Mouse (Mus musculus): ENCODE measurements around the gene Mcpt4. TPM values are rescaled to one million over a fixed set of nuclear protein-coding genes. Genes with fewer than 3 reads are reported as not detected.
"Not testable (repeated sequence)": the region's sequence is repeated elsewhere in the genome, so short reads cannot be mapped to it uniquely, and the experiment has no call there.

The Mcpt4 gene
- 8.2 and 8.8 TPM in 2 replicates for polyA plus RNA-seq (2012; ENCODE audit: insufficient read depth, insufficient read length, missing spikeins)

DNA sequence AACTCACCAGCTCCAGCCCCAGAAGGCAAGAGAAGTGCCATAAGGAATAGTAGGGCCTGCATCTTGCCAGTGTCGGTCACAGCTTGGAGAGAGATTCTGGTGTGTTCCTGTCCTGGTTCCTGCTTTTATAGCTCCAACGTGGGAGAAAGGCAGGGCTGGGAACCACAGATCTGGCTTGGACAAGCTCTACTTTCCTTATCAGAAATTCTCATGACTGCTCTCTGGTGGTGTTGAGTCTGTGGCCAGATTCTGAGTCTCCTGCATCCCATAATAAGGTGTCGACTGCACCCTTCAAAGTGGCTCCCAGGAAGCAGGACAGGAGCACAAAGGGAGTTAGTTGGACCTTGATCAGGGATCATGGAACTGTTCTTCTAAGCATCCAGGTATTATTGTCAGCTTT, at the start of gene Mcpt4:
Gene Mcpt4, minus strand, starts transcription at position 101 of the 400 bp plus-strand sequence.
- not testable (repeated sequence) for H3K27ac ChIP-seq (replicated peaks; ENCODE audit: low read depth, low read length); H3K4me3 ChIP-seq (ENCODE audit: insufficient read depth, low read depth, low read length); H3K4me1 ChIP-seq (ENCODE audit: control insufficient read depth, insufficient read depth, insufficient read length, low read length)

DNA sequence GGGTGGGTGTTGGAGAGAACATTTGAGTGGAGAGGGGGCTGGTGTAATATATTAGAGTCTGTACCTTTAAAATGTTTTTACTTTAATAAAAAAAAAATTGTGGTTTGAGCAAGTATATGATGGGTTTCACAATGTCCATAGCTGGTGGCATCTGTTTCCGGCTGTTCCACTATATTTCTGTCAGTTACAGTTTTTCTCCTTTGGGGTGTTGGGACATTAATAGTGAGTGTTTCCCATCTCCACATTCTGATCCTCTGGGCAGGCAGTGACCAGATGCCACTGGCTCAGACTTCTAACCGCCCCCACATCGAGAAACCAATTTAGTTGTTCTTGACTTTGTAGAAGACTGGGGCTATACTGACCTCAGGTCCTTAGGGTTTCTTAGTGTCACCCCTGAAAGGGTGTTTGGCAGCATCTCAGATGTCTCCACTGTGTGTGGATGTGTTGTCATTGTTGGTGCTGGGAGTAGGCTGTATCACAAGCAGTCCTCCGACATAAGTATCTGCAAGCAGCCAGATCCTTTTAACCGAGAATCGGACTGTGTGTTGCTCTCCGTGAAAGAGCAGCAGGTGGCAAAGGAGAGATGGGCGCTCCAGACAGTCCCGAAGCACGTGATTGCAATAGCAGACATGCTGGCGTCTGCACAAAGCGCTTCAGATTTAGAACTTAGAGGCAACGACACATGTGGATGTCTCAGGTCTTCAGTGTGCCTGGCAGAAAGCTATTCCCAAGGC, 43.5 kb upstream of the Mcpt4 start:
- Histone ChIP-seq H3K27ac (replicated peaks; ENCODE audit: low read depth, low read length) (no peak overlapping the region), H3K4me1 (ENCODE audit: control insufficient read depth, insufficient read depth, insufficient read length, low read length) (no peaks in the 10 kb centered on the region), H3K4me3 (ENCODE audit: insufficient read depth, low read depth, low read length) (no peak overlapping the region)

DNA sequence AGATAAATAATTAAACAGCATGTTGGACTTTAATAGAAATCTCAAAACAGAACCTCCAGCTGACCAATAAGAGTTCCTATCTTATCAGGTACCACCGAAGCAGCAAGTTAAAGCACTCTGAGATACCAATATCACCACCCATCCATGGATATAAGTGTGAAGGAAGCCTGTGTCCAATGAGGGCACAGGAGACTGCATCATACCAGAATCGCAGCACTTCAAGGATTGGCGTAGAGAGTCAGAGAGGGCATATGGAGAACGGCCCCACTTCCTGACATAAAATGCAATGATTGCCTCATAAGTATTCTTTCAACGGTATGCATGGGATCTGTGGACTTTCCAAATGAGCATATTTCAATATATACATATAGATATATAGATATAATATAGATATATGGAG, 42.9 kb upstream of the Mcpt4 start:
- no peak overlapping the region for H3K27ac ChIP-seq (replicated peaks; ENCODE audit: low read depth, low read length)
- no peaks in the 10 kb centered on the region for H3K4me1 ChIP-seq (ENCODE audit: control insufficient read depth, insufficient read depth, insufficient read length, low read length)
- no peak overlapping the region for H3K4me3 ChIP-seq (ENCODE audit: insufficient read depth, low read depth, low read length)

DNA sequence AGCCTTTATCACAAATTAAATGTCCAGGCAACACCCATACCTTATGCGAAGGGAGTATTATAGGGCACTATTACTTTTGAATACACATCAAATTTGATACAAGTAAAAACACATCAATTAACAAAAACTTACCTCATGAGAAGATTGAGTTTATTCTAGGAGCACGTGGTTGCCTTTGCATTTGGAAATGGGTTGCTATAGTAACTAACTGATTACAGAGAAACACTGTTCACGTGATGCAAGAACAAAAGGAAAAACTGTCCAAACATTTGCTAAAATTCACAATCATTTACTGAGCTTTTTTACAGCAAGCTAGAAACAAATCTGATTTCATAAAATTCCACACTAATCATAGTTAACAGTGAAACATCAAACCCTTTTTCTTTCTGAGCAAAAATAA, 41.3 kb upstream of the Mcpt4 start:
- Histone ChIP-seq H3K4me3 (ENCODE audit: insufficient read depth, low read depth, low read length) (no peak overlapping the region), H3K4me1 (ENCODE audit: control insufficient read depth, insufficient read depth, insufficient read length, low read length) (no peaks in the 10 kb centered on the region)

DNA sequence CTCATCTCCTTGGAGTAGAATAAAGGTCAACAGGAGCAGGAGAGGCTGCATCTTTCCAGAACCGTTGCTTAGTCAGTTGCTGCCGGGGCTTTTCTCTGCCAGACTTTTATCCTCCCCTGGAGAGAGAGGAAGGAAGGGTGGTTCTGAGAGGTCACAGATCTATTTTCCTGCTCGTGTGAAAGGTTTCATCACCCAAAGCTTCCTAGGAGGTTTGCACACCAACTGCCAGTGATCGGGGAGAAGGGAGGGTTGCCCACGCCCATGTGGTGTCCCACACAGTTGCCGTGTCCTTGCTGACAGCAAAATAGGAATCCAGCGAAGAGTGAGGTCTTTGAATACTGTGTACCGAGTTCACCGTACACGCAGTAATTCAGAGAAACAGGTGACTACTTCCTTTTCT, 40.3 kb upstream of the Mcpt4 start, which contains the start of gene Ctsg:
Gene Ctsg, minus strand, starts transcription at position 189 of the 400 bp plus-strand sequence.
- no peaks in the 10 kb centered on the region for H3K4me1 ChIP-seq (ENCODE audit: control insufficient read depth, insufficient read depth, insufficient read length, low read length)
- H3K4me3 ChIP-seq (ENCODE audit: insufficient read depth, low read depth, low read length) = no peak within 1 kb of the TSS
- no peak within 1 kb of the TSS for H3K27ac ChIP-seq (replicated peaks; ENCODE audit: low read depth, low read length)

More for the DNA sequence above, 41.3 kb upstream of the Mcpt4 start:
- no peak overlapping the region for H3K27ac ChIP-seq (replicated peaks; ENCODE audit: low read depth, low read length)

DNA sequence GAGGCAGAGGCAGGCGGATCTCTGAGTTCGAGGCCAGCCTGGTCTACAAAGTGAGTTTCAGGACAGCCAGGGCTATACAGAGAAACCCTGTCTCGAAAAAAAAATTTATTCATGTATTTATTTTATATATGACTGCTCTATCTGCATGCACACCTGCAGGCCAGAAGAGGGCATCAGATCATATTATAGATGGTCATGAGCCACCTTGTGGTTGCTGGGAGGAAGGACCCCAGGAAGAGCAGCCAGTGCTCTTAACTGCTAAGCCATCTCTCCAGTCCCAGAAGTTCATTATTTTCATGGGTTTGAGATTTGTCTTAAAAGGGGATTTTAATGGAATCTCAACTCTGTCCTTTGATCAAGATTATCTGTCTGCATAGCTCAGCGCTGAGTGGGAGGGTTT, 36.8 kb upstream of the Mcpt4 start:
- Histone ChIP-seq H3K4me3 (ENCODE audit: insufficient read depth, low read depth, low read length) (no peak overlapping the region), H3K27ac (replicated peaks; ENCODE audit: low read depth, low read length) (no peak overlapping the region), H3K4me1 (ENCODE audit: control insufficient read depth, insufficient read depth, insufficient read length, low read length) (no peaks in the 10 kb centered on the region)

DNA sequence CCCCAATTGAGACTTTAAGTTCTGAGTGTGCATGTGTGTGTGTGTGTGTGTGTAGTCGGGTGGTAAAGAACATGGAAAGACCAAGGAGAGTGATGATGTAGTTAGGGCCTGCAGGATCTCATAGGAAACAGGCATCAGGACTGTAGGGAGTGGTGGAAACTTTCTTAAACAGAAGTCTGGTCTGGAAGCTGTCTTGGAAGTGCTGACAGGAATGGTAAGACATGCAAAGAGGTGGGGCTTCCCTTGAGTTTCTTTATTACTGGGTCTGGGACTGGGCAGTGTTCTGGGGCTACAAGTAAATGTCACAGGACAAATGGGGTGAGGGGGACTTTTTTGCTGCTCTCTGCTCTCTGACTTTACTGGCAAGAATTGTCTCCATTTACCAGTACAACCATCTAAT, 35.5 kb upstream of the Mcpt4 start:
- no peak overlapping the region for H3K4me3 ChIP-seq (ENCODE audit: insufficient read depth, low read depth, low read length)
- H3K27ac ChIP-seq (replicated peaks; ENCODE audit: low read depth, low read length) = no peak overlapping the region
- no peaks in the 10 kb centered on the region for H3K4me1 ChIP-seq (ENCODE audit: control insufficient read depth, insufficient read depth, insufficient read length, low read length)

DNA sequence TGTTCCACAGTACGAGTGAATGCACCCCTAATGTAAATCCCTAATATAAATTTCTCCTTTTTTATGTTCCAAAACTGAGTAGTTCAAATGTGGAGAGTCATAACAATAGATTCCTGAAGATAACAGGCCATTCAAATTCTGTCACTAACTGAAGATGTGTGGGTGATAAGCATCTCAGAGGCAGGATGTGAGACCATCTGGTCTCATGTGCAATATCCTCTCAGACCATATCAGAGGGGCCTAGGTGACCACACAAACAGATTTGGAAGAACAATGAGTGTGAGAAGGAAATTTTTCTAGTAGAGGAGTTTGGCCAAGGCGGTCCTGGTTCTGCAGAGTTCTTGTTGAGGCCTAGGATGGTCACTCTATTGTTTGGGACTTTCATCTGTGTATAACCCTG, 31.2 kb upstream of the Mcpt4 start:
- Histone ChIP-seq H3K4me1 (ENCODE audit: control insufficient read depth, insufficient read depth, insufficient read length, low read length) (no peaks in the 10 kb centered on the region), H3K27ac (replicated peaks; ENCODE audit: low read depth, low read length) (no peak overlapping the region), H3K4me3 (ENCODE audit: insufficient read depth, low read depth, low read length) (no peak overlapping the region)

DNA sequence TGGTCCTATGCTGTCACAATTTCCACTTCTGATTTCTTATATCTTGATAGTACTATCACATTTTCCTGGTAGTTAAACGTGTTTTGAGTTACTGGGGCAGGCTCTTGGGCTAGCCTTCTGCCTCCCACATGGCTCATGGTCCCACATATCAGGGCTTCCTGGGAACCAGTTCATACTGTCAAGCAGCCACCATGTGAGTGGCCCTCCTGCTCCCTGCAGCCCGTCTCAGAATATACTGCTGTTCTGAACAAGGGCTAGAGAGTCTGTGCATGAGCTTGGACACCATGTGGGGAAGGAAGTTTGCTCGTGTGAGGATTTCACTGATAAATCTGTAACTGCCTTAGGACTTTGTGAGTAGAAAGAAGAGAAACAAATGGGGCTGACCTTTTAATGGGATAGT, 24.6 kb upstream of the Mcpt4 start:
- Histone ChIP-seq H3K27ac (replicated peaks; ENCODE audit: low read depth, low read length) (no peak overlapping the region), H3K4me1 (ENCODE audit: control insufficient read depth, insufficient read depth, insufficient read length, low read length) (no peaks in the 10 kb centered on the region), H3K4me3 (ENCODE audit: insufficient read depth, low read depth, low read length) (no peak overlapping the region)

DNA sequence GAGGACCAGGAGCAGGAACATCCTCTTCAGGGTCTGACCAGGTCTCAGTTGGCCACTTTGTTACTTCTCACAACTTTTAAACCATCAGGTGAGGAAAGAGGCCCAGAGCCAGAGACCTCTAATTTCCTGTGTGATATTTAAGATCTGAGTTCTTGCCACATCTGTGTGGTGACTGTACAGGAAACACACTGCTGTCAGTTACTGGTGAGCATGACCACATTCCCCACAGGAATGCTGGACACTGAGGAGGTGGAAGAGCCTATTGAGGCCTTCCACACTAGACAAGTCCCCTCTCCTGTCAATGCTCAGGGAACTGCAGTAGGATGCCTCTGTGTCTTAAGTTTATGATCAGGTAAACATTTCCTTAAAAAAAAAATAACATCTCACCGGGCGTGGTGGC, 23.1 kb upstream of the Mcpt4 start, which contains the start of gene Mcpt8:
Gene Mcpt8, minus strand, starts transcription at position 107 of the 400 bp plus-strand sequence.
- H3K4me1 ChIP-seq (ENCODE audit: control insufficient read depth, insufficient read depth, insufficient read length, low read length) = no peaks in the 10 kb centered on the region
- H3K27ac ChIP-seq (replicated peaks; ENCODE audit: low read depth, low read length) = no peak within 1 kb of the TSS
- no peak within 1 kb of the TSS for H3K4me3 ChIP-seq (ENCODE audit: insufficient read depth, low read depth, low read length)

DNA sequence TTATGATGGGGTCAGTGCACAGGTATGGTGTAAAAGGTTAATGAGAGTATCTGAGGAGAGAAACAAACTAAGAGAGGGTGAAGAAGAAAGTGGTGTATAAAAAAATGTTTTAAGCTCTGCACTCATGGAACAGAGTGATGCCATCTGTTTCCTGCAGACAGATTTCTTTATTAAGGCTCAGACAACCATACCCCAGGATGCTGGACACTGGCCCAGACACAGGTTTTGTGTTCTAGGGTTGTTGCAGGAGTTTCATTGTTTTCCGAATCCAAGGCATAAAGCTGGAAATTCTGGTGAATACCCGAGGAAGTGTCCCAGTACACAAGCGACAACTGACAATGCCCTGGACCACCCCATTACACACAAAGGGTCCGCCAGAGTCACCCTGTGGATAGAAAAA, 19.9 kb upstream of the Mcpt4 start:
- Histone ChIP-seq H3K4me3 (ENCODE audit: insufficient read depth, low read depth, low read length) (no peak overlapping the region), H3K27ac (replicated peaks; ENCODE audit: low read depth, low read length) (no peak overlapping the region), H3K4me1 (ENCODE audit: control insufficient read depth, insufficient read depth, insufficient read length, low read length) (no peaks in the 10 kb centered on the region)

DNA sequence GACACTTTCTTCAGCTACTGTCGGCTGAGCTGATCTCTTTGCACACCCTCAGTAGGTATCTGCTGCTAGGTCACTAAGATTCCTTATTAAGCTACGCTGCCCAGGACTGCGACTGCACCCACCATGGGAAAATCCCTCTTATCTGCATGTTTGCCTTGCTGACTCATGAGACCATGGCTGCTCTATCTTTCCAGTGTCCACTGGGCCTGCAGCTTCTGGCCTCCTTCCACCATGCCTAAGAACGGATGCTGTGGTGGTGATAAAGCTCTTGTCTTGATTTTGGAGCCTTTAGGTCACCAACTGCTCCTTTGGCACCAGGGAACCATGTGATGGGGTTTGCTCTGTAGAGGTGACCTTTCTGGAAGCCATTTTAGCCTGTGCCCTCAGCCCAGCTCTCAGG, 4.4 kb downstream of the Mcpt4 start:
- H3K4me3 ChIP-seq (ENCODE audit: insufficient read depth, low read depth, low read length) = no peak overlapping the region
- no peaks in the 10 kb centered on the region for H3K4me1 ChIP-seq (ENCODE audit: control insufficient read depth, insufficient read depth, insufficient read length, low read length)
- H3K27ac ChIP-seq (replicated peaks; ENCODE audit: low read depth, low read length) = no peak overlapping the region

DNA sequence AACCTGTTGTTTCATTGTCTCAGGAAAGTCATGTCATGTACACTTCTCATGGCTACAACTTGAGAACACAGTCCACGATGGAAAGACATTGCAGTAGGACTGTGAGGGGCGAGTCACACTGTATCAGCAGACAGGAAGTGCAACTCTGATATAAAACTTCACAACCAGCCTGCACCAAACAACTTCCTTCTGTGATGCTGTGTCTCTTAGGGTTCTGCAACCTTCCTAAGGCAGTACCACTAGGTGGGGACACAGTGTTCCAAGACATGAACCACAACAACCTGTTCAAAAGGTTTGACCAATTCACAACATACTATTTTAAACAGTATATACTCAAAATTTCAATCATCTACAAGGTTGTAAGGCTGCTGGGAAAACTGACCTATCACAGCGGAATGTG, 6.7 kb downstream of the Mcpt4 start:
- Histone ChIP-seq H3K4me1 (ENCODE audit: control insufficient read depth, insufficient read depth, insufficient read length, low read length) (no peaks in the 10 kb centered on the region), H3K27ac (replicated peaks; ENCODE audit: low read depth, low read length) (no peak overlapping the region), H3K4me3 (ENCODE audit: insufficient read depth, low read depth, low read length) (no peak overlapping the region)

DNA sequence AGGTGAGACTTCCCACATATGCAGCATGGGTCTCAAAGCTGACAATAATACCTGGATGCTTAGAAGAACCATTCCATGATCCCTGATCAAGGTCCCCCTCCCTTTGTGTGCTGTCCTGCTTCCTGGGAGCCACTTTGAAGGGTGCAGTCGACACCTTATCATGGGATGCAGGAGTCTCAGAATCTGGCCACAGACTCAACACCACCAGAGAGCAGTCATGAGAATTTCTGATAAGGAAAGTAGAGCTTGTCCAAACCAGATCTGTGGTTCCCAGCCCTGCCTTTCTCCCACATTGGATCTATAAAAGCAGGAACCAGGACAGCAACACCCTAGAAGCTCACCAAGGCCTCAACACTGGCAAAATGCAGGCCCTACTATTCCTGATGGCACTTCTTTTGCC, 20.3 kb downstream of the Mcpt4 start, which contains the start of gene Mcpt2:
Gene Mcpt2, plus strand, starts transcription at position 250 of the 400 bp plus-strand sequence.
- H3K4me3 ChIP-seq (ENCODE audit: insufficient read depth, low read depth, low read length); H3K4me1 ChIP-seq (ENCODE audit: control insufficient read depth, insufficient read depth, insufficient read length, low read length); H3K27ac ChIP-seq (replicated peaks; ENCODE audit: low read depth, low read length): not testable (repeated sequence)

DNA sequence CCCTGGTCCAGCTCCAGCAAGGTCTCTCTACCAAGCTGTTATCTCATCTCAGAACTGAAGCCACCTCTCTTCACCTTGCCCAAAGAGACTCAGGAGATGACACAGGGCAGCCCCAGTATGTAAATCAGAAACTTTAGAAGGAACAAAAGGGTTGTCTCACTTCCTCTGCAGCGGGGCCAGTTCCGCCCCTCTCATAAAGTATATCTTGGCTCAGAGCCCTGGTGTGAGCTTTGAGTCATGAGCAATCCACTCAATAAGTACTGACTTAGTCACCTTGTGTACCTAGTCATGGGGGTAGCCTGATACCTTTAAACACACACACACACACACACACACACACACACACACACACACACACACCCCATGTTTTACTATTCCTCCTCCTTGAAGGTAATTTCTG, 27.7 kb downstream of the Mcpt4 start:
- H3K4me3 ChIP-seq (ENCODE audit: insufficient read depth, low read depth, low read length) = no peak overlapping the region
- H3K27ac ChIP-seq (replicated peaks; ENCODE audit: low read depth, low read length) = no peak overlapping the region
- no peaks in the 10 kb centered on the region for H3K4me1 ChIP-seq (ENCODE audit: control insufficient read depth, insufficient read depth, insufficient read length, low read length)

DNA sequence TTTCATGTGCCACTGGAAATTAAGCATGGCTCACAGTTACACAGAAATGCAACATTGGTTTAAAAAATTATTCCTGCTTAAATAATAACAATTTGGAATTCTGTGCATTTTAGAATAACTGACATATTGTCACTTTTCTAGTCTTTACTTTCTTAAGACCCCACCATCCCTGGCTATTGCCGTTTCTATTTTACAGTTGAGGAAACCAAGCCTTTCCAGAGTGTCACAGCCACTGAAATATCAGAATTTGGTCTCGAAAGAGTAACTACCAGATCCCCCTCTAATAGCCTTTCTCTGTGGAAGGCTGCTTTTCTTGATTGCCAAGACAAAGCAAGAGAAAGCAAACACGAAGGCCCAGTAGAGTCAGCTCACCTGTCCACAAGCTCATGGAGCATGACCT, 31.7 kb downstream of the Mcpt4 start, which contains the start of gene Mcpt9:
Gene Mcpt9, minus strand, starts transcription at position 101 of the 400 bp plus-strand sequence.
- H3K4me1 ChIP-seq (ENCODE audit: control insufficient read depth, insufficient read depth, insufficient read length, low read length); H3K4me3 ChIP-seq (ENCODE audit: insufficient read depth, low read depth, low read length); H3K27ac ChIP-seq (replicated peaks; ENCODE audit: low read depth, low read length): not testable (repeated sequence)

All from brown adipose tissue, adult 24 weeks (tissue).